Mouse (Mus musculus) telencephalon, adult 2 months (tissue): ENCODE results near the gene Rag1.

Experiments used
- DNase-seq: peaks from one replicate; pipeline ENCODE4 v3.0.0-alpha.2; 2011; ENCODE audit warnings: low read depth, low spot score

Rag1 gene

GRCm38 (mm10) chr2:101591356-101591755 is 57.9 kb downstream of the Rag1 start:
- no peak for DNase-seq
